Mouse (Mus musculus): ENCODE measurements around the gene Hoxd12. TPM values are rescaled to one million over a fixed set of nuclear protein-coding genes. Genes with fewer than 3 reads are reported as not detected.
A peak's percentile ranks its signal among the peaks of the same experiment; 100 is the strongest.

Hoxd12 gene
- polyA plus RNA-seq, 1 experiment from 2014 or later: not detected

GRCm38 (mm10) chr2:74720955-74721491 is 46.2 kb downstream of the Hoxd12 start:
- Histone ChIP-seq H3K4me2 (ENCODE audit: low read length) (no peak overlapping the region), H3K27ac (replicated peaks in 1 of 2; ENCODE audit: control insufficient read depth in 1 of 2, insufficient read depth in 1 of 2, low read depth in 2 of 2, low read length in 2 of 2) (no peak overlapping the region), H3K9ac (ENCODE audit: low read length) (no peak overlapping the region), H3K27me3 (ENCODE audit: control insufficient read depth, insufficient read depth, low read length) (peaks cover 99% of the 10 kb centered on the region), H3K9me3 (ENCODE audit: control insufficient read depth, low read length) (no peaks in the 10 kb centered on the region), H3K4me1 (ENCODE audit: control insufficient read depth in 2 of 2, insufficient read depth in 2 of 2, low read length in 2 of 2) (no peaks in the 10 kb centered on the region; a peak in 1 of 4 replicates), H3K4me3 (ENCODE audit: control insufficient read depth in 1 of 2, insufficient read depth in 1 of 2, low read depth in 1 of 2, low read length in 2 of 2) (no peak overlapping the region), H3K36me3 (ENCODE audit: control insufficient read depth, insufficient read depth, low read length) (no peaks in the 10 kb centered on the region)
- ATAC-seq (ENCODE audit: insufficient number of reproducible peaks, insufficient read depth, low FRiP score, low read depth): no peak
- WGBS: 13% methylated on average over 5 of the region's 5 CpGs

DNA sequence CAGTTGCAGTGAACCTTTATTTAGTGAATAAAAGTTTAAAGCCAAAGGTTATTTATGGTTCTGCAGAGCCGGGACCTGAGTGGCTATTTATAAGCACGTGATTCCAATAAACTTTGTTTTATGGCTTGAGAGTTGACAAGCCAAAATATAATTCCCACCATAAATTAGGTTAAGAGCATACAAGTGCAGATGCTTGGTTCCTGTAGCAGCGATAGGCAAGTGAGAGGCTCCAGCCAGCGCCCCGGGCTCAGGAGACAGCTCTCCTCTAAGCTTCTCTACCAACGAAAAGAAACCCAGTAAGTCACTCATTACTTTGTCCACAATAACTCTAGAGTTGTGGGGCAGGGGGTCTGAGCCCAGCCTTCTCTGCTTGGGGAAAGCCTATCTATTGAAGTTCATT is 47.1 kb downstream of the Hoxd12 start:
- Histone ChIP-seq H3K9me3 (ENCODE audit: control insufficient read depth, low read length) (no peaks in the 10 kb centered on the region), H3K4me1 (ENCODE audit: control insufficient read depth in 2 of 2, insufficient read depth in 2 of 2, low read length in 2 of 2) (no peaks in the 10 kb centered on the region), H3K4me3 (ENCODE audit: control insufficient read depth in 1 of 2, insufficient read depth in 1 of 2, low read depth in 1 of 2, low read length in 2 of 2) (no peak overlapping the region), H3K27me3 (ENCODE audit: control insufficient read depth, insufficient read depth, low read length) (peaks cover 99% of the 10 kb centered on the region), H3K27ac (replicated peaks in 1 of 2; ENCODE audit: control insufficient read depth in 1 of 2, insufficient read depth in 1 of 2, low read depth in 2 of 2, low read length in 2 of 2) (no peak overlapping the region), H3K4me2 (ENCODE audit: low read length) (no peak overlapping the region), H3K9ac (ENCODE audit: low read length) (no peak overlapping the region), H3K36me3 (ENCODE audit: control insufficient read depth, insufficient read depth, low read length) (no peaks in the 10 kb centered on the region)
- ATAC-seq (ENCODE audit: insufficient number of reproducible peaks, insufficient read depth, low FRiP score, low read depth): no peak
- WGBS: 9% methylated on average over 6 of the region's 6 CpGs

DNA sequence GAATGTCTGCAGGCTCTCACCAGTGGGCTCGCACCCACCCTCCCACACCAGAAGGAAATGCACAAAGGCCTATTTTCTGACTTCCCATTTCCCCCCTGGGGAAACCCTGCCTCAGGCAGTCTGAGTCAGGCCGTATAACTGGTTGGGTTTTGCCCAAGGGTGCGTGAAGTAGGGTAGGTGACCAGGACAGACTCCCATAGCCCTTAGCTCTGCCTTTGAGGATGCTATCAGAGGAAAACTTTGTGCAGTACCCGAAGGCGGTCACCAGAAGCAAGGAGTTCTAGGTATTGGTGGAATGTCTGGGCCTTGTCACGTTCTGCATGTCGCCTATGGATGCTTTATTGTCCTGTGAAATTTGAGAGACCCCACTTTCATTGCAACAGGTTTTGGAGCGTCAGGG is 48.1 kb downstream of the Hoxd12 start:
- WGBS: 7% methylated on average over 8 of the region's 8 CpGs
- H3K27me3 ChIP-seq (ENCODE audit: control insufficient read depth, insufficient read depth, low read length): peaks cover 99% of the 10 kb centered on the region
- no peak overlapping the region for H3K27ac ChIP-seq (replicated peaks in 1 of 2; ENCODE audit: control insufficient read depth in 1 of 2, insufficient read depth in 1 of 2, low read depth in 2 of 2, low read length in 2 of 2)

DNA sequence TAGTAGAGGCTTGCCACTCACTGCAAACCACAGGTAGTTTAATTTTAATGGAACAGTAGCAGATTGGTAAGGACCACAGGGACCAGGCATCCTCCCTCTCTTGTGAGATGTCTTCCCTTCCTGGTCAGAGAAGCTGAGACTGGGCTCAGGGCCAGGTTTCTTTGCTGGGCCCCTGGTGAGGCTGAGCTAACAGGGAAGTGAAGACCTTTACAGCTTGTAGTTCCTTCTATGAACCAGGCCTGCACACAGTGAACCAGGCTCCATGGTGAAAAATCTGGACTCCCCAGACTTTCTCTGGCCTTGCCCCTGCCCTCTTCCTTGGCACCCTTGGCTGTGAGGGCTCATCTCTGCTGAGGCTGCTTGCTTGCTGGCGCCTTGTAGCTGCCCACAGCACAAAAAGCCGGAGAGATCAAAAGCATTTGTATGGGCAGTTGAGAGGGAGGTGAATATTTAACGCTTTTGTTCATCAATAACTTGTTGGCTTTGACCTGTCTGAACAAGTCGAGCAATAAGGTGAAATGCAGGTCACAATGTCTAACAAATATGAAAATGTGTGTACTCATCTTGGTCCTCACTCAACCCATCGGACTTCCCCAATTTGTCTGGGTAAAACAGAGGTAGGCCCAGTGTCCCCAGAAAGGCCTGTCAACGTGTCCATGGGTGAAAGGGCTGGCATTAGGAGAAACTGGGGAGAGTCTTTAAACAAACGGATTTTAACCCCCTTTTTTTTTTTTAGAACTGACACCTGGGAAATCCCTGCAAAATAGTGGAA is 49.6 kb downstream of the Hoxd12 start:
- Histone ChIP-seq H3K27me3 (ENCODE audit: control insufficient read depth, insufficient read depth, low read length) (peaks cover 100% of the 10 kb centered on the region), H3K9me3 (ENCODE audit: control insufficient read depth, low read length) (no peaks in the 10 kb centered on the region), H3K36me3 (ENCODE audit: control insufficient read depth, insufficient read depth, low read length) (no peaks in the 10 kb centered on the region), H3K27ac (replicated peaks in 1 of 2; ENCODE audit: control insufficient read depth in 1 of 2, insufficient read depth in 1 of 2, low read depth in 2 of 2, low read length in 2 of 2) (no peak overlapping the region), H3K4me3 (ENCODE audit: control insufficient read depth in 1 of 2, insufficient read depth in 1 of 2, low read depth in 1 of 2, low read length in 2 of 2) (no peak overlapping the region), H3K4me1 (ENCODE audit: control insufficient read depth in 2 of 2, insufficient read depth in 2 of 2, low read length in 2 of 2) (peaks cover 0 to 4% of the 10 kb centered on the region in 2 experiments; a peak in 1 of 4 replicates), H3K9ac (ENCODE audit: low read length) (no peak overlapping the region), H3K4me2 (ENCODE audit: low read length) (no peak overlapping the region)
- ATAC-seq (ENCODE audit: insufficient number of reproducible peaks, insufficient read depth, low FRiP score, low read depth): no peak
- 18% methylated on average over 7 of the region's 7 CpGs for WGBS

More for the DNA sequence above, 48.1 kb downstream of the Hoxd12 start:
- Histone ChIP-seq H3K36me3 (ENCODE audit: control insufficient read depth, insufficient read depth, low read length) (no peaks in the 10 kb centered on the region), H3K9ac (ENCODE audit: low read length) (no peak overlapping the region), H3K4me1 (ENCODE audit: control insufficient read depth in 2 of 2, insufficient read depth in 2 of 2, low read length in 2 of 2) (peaks cover 0 to 4% of the 10 kb centered on the region in 2 experiments; a peak in 1 of 4 replicates), H3K9me3 (ENCODE audit: control insufficient read depth, low read length) (no peaks in the 10 kb centered on the region), H3K4me3 (ENCODE audit: control insufficient read depth in 1 of 2, insufficient read depth in 1 of 2, low read depth in 1 of 2, low read length in 2 of 2) (no peak overlapping the region), H3K4me2 (ENCODE audit: low read length) (no peak overlapping the region)
- ATAC-seq (ENCODE audit: insufficient number of reproducible peaks, insufficient read depth, low FRiP score, low read depth): no peak

DNA sequence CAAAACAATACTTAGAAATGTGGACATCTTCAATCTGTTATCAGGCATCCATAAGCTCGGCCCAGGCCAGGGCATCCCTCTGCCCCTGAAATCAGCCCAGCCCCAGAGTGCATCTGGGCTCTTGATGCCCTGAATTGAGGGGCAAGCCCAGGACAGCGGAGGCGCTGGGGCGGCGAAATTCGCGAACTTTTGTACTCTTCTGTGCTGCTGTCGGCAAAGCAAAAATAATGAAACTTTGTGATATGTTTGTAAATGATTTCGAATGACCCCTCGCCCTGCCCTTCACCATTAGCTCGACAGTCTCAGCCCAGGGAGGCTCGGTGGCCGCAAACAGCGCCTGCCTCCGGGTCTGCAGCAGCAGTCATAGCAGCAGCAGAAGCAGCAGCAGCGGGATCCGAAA is 50.4 kb downstream of the Hoxd12 start:
- ATAC-seq (ENCODE audit: insufficient number of reproducible peaks, insufficient read depth, low FRiP score, low read depth): no peak
- H3K27me3 ChIP-seq (ENCODE audit: control insufficient read depth, insufficient read depth, low read length): peaks cover 99% of the 10 kb centered on the region
- no peak overlapping the region for H3K27ac ChIP-seq (replicated peaks in 1 of 2; ENCODE audit: control insufficient read depth in 1 of 2, insufficient read depth in 1 of 2, low read depth in 2 of 2, low read length in 2 of 2)
- no peak overlapping the region for H3K9ac ChIP-seq (ENCODE audit: low read length)
- H3K4me1 ChIP-seq (ENCODE audit: control insufficient read depth in 2 of 2, insufficient read depth in 2 of 2, low read length in 2 of 2): peaks cover 0 to 4% of the 10 kb centered on the region in 2 experiments; a peak in 1 of 4 replicates
- 5% methylated on average over 17 of the region's 17 CpGs for WGBS
- no peaks in the 10 kb centered on the region for H3K36me3 ChIP-seq (ENCODE audit: control insufficient read depth, insufficient read depth, low read length)
- H3K4me3 ChIP-seq (ENCODE audit: control insufficient read depth in 1 of 2, insufficient read depth in 1 of 2, low read depth in 1 of 2, low read length in 2 of 2): no peak overlapping the region
- H3K9me3 ChIP-seq (ENCODE audit: control insufficient read depth, low read length): no peaks in the 10 kb centered on the region
- H3K4me2 ChIP-seq (ENCODE audit: low read length): no peak overlapping the region

GRCm38 (mm10) chr2:74726551-74726950 is 51.7 kb downstream of the Hoxd12 start, which contains the start of gene Gm28230:
Gm28230 (plus strand) TSS chr2:74726728.
- Histone ChIP-seq H3K4me2 (ENCODE audit: low read length) (peak within 1 kb of the TSS; percentile 55), H3K27me3 (ENCODE audit: control insufficient read depth, insufficient read depth, low read length) (peaks cover 99% of the 10 kb centered on the region), H3K9ac (ENCODE audit: low read length) (no peak within 1 kb of the TSS), H3K4me3 (ENCODE audit: control insufficient read depth in 1 of 2, insufficient read depth in 1 of 2, low read depth in 1 of 2, low read length in 2 of 2) (peak within 1 kb of the TSS; percentile 19 to 20; a peak in 3 of 4 replicates), H3K27ac (replicated peaks in 1 of 2; ENCODE audit: control insufficient read depth in 1 of 2, insufficient read depth in 1 of 2, low read depth in 2 of 2, low read length in 2 of 2) (no peak within 1 kb of the TSS), H3K36me3 (ENCODE audit: control insufficient read depth, insufficient read depth, low read length) (no peaks in the 10 kb centered on the region), H3K9me3 (ENCODE audit: control insufficient read depth, low read length) (no peaks in the 10 kb centered on the region), H3K4me1 (ENCODE audit: control insufficient read depth in 2 of 2, insufficient read depth in 2 of 2, low read length in 2 of 2) (peaks cover 0 to 4% of the 10 kb centered on the region in 2 experiments; a peak in 1 of 4 replicates)
- 9% methylated on average over 5 of the region's 5 CpGs for WGBS
- ATAC-seq (ENCODE audit: insufficient number of reproducible peaks, insufficient read depth, low FRiP score, low read depth): no peak

DNA sequence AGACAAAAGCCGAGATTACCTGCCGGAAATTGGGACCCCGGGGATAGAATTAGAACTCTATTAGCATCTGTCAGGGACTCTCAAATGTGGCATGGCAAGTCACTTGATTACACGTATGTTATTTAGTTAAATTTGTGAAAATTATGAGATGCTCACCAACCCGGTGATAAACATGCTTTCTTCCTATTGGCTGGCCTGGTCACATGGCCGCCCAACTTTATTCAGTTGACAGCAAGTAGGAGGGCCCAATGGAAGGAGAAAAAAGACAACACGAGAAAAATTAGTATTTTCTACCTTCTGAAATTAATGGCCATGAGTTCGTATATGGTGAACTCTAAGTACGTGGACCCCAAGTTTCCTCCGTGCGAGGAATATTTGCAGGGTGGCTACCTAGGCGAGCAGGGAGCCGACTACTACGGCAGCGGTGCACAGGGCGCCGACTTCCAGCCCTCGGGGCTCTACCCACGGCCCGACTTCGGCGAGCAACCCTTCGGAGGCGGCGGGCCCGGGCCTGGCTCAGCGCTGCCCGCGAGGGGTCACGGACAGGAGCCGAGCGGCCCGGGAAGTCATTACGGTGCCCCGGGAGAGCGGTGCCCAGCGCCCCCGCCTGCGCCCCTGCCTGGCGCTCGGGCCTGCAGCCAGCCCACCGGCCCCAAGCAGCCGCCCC is 52.3 kb downstream of the Hoxd12 start:
- H3K9ac ChIP-seq (ENCODE audit: low read length): no peak overlapping the region
- WGBS: 1% methylated on average over 43 of the region's 43 CpGs
- no peak overlapping the region for H3K27ac ChIP-seq (replicated peaks in 1 of 2; ENCODE audit: control insufficient read depth in 1 of 2, insufficient read depth in 1 of 2, low read depth in 2 of 2, low read length in 2 of 2)

More for the DNA sequence above, 52.3 kb downstream of the Hoxd12 start:
- ATAC-seq (ENCODE audit: insufficient number of reproducible peaks, insufficient read depth, low FRiP score, low read depth): no peak
- H3K36me3 ChIP-seq (ENCODE audit: control insufficient read depth, insufficient read depth, low read length): no peaks in the 10 kb centered on the region
- H3K4me1 ChIP-seq (ENCODE audit: control insufficient read depth in 2 of 2, insufficient read depth in 2 of 2, low read length in 2 of 2): peaks cover 0 to 4% of the 10 kb centered on the region in 2 experiments; a peak in 1 of 4 replicates
- H3K27me3 ChIP-seq (ENCODE audit: control insufficient read depth, insufficient read depth, low read length): peaks cover 99% of the 10 kb centered on the region
- no peaks in the 10 kb centered on the region for H3K9me3 ChIP-seq (ENCODE audit: control insufficient read depth, low read length)
- H3K4me3 ChIP-seq (ENCODE audit: control insufficient read depth in 1 of 2, insufficient read depth in 1 of 2, low read depth in 1 of 2, low read length in 2 of 2): peak overlapping the region; percentile 19 to 20; a peak in 3 of 4 replicates
- H3K4me2 ChIP-seq (ENCODE audit: low read length): peak overlapping the region; percentile 55
